Mouse (Mus musculus) bone marrow macrophage, adult 2 months (primary cell): ENCODE results near the gene Slco1a4.

Experiments
- CTCF ChIP-seq: IDR thresholded peaks from 2 replicates; pipeline ENCODE4 v1.5.1; 2012; ENCODE audit warnings: low read depth, mild to moderate bottlenecking, low read length, moderate library complexity
- POLR2A ChIP-seq: IDR thresholded peaks from 2 replicates; pipeline ENCODE4 v1.6.1; 2012; ENCODE audit warnings: mild to moderate bottlenecking, low read depth, low read length, borderline replicate concordance

- TF ChIP-seq POLR2A (no peak), CTCF (no peak)
These were observed 82.3 kb downstream of the Slco1a4 start, which contains the start of gene Gm5724 for GRCm38 (mm10) chr6:141773710-141774109.
